ENCODE assay signal across 27 mouse cellular contexts in genomic region chr4:58275261-58275895, GRCm38 (mm10). TPM values are rescaled to one million over a fixed set of nuclear protein-coding genes. Genes with fewer than 3 reads are reported as not detected.
DNase-seq lines count a peak whose midpoint lies in the region; ATAC-seq and TF ChIP-seq lines count a peak whose summit lies in the region.
"Had no signal": no experiment of that assay in that cellular context is flagged by ENCODE, and none has a peak within 500 bp of the region (broad histone marks: within the 10 kb centered on the region; RNA-seq: fewer than 3 reads in every experiment).

No protein-coding gene starts in this region.

- no peaks in the 10 kb centered on the region for H3K4me1 ChIP-seq in forebrain, embryonic 14.5 days (ENCODE audit: control insufficient read depth, insufficient read depth, low read length)
- peaks cover 9% of the 10 kb centered on the region; the same call in 1 of the 2 replicates for H3K4me1 ChIP-seq in forebrain, embryonic 10.5 days
- H3K4me1 ChIP-seq in embryonic fibroblast, embryonic 13.5 days (ENCODE audit: control insufficient read depth, insufficient read depth, low read length) = peaks cover 15% of the 10 kb centered on the region
- H3K4me1 ChIP-seq: forebrain, embryonic 12.5 days; hindbrain, embryonic 13.5 days had no signal

- no peak overlapping the region for H3K9ac ChIP-seq in forebrain, embryonic 14.5 days (ENCODE audit: low read length)
- H3K9ac ChIP-seq: forebrain, embryonic 12.5 days; hindbrain, embryonic 13.5 days; liver, embryonic 14.5 days; lung, embryonic 14.5 days had no signal

- no peak for ATAC-seq in forebrain, embryonic 14.5 days

- H3K79me3 ChIP-seq in C2C12 (ENCODE audit: low read depth) = no peaks in the 10 kb centered on the region

- H3K27me3 ChIP-seq in forebrain, embryonic 14.5 days (replicated peaks; ENCODE audit: control insufficient read depth, insufficient read depth, low read length) = no peaks in the 10 kb centered on the region
- no peaks in the 10 kb centered on the region for H3K27me3 ChIP-seq in forebrain, embryonic 10.5 days (ENCODE audit: poor library complexity, severe bottlenecking)
- no peaks in the 10 kb centered on the region for H3K27me3 ChIP-seq in C2C12 (ENCODE audit: control insufficient read depth, insufficient read depth, insufficient read length)
- H3K27me3 ChIP-seq: forebrain, embryonic 12.5 days; hindbrain, embryonic 13.5 days had no signal

- H3K36me3 ChIP-seq in forebrain, embryonic 14.5 days (ENCODE audit: control insufficient read depth, insufficient read depth, low read length) = no peaks in the 10 kb centered on the region
- no peaks in the 10 kb centered on the region for H3K36me3 ChIP-seq in forebrain, embryonic 10.5 days (replicated peaks)
- H3K36me3 ChIP-seq in C2C12 (ENCODE audit: control insufficient read depth, insufficient read depth) = no peaks in the 10 kb centered on the region
- H3K36me3 ChIP-seq: forebrain, embryonic 12.5 days; hindbrain, embryonic 13.5 days had no signal

- no peak overlapping the region for H3ac ChIP-seq in C2C12 (ENCODE audit: control insufficient read depth, insufficient read length, low read depth)

- no peaks in the 10 kb centered on the region for H3K9me3 ChIP-seq in forebrain, embryonic 14.5 days (replicated peaks; ENCODE audit: control insufficient read depth, low read length)
- H3K9me3 ChIP-seq in forebrain, embryonic 10.5 days = no peaks in the 10 kb centered on the region
- H3K9me3 ChIP-seq: forebrain, embryonic 12.5 days; hindbrain, embryonic 13.5 days had no signal

- DNase-seq in forebrain, embryonic 14.5 days (ENCODE audit: low spot score) = peak; percentile 3
- no peak for DNase-seq in forebrain, embryonic 10.5 days (ENCODE audit: extremely low spot score, low spot score)
- DNase-seq in layer of hippocampus, adult 2 months (ENCODE audit: low spot score in 2 of 2) = no peak
- no peak for DNase-seq in layer of hippocampus, adult 8-10 months (ENCODE audit: low spot score in 2 of 2)
- no peak for DNase-seq in liver
- no peak for DNase-seq in kidney, postnatal 10 days
- DNase-seq: adrenal gland, postnatal 36 days; cerebellum, adult 2 months; gastrocnemius, postnatal 10 days; heart, adult 2 months; heart, postnatal 36 days; kidney, adult 2 months; layer of hippocampus, postnatal 36 days; lung, embryonic 14.5 days; lung, postnatal 4 days; thymus, adult 2 months; thymus, postnatal 4 days had no signal

- H3K4me2 ChIP-seq in forebrain, embryonic 14.5 days (ENCODE audit: low read length) = no peak overlapping the region
- H3K4me2 ChIP-seq: forebrain, embryonic 12.5 days; hindbrain, embryonic 13.5 days; lung, embryonic 14.5 days had no signal

- H3K27ac ChIP-seq in forebrain, embryonic 14.5 days (ENCODE audit: low read depth, low read length) = no peak overlapping the region
- H3K27ac ChIP-seq in forebrain, embryonic 10.5 days = no peak overlapping the region
- peak overlapping the region; percentile 23; the same call in 1 of the 2 replicates for H3K27ac ChIP-seq in layer of hippocampus, adult 2 months
- peak overlapping the region; percentile 89 for H3K27ac ChIP-seq in embryonic fibroblast, embryonic 13.5 days (ENCODE audit: insufficient read depth, low read length)
- H3K27ac ChIP-seq: forebrain, embryonic 12.5 days; heart, adult 2 months; hindbrain, embryonic 13.5 days; kidney, postnatal 0 days; liver, embryonic 14.5 days; stomach, postnatal 0 days had no signal

- H3K79me2 ChIP-seq in C2C12 (ENCODE audit: control insufficient read depth, insufficient read depth) = no peaks in the 10 kb centered on the region

- 49% methylated on average over 8 of the region's 8 CpGs for WGBS in forebrain, embryonic 14.5 days
- 75% methylated on average over 8 of the region's 8 CpGs for WGBS in forebrain, embryonic 10.5 days

- H3K4me3 ChIP-seq in forebrain, embryonic 14.5 days (ENCODE audit: low read depth, low read length) = no peak overlapping the region
- H3K4me3 ChIP-seq in forebrain, embryonic 10.5 days = no peak overlapping the region
- H3K4me3 ChIP-seq in layer of hippocampus, adult 2 months = no peak overlapping the region
- H3K4me3 ChIP-seq in C2C12 (ENCODE audit: insufficient read depth, poor library complexity, severe bottlenecking) = no peak overlapping the region
- H3K4me3 ChIP-seq in embryonic fibroblast, embryonic 13.5 days (ENCODE audit: insufficient read depth, low read length) = no peak overlapping the region
- H3K4me3 ChIP-seq: forebrain, embryonic 12.5 days; heart, adult 2 months; hindbrain, embryonic 13.5 days had no signal

- TF ChIP-seq CTCF in layer of hippocampus, adult 2 months (conservative IDR thresholded peaks at IDR 0.05) = no peak
- no peak for TF ChIP-seq CTCF in C2C12 (IDR thresholded peaks at IDR 0.05; ENCODE audit: control insufficient read depth, insufficient read depth, insufficient read length)
- TF ChIP-seq CTCF in embryonic fibroblast, embryonic 13.5 days (IDR thresholded peaks at IDR 0.05; ENCODE audit: borderline replicate concordance, insufficient read depth, low read length) = no peak

- TF ChIP-seq POLR2A in embryonic fibroblast, embryonic 13.5 days (IDR thresholded peaks at IDR 0.05; ENCODE audit: low read depth, low read length) = no peak

TF ChIP-seq in C2C12, 6 proteins besides CTCF, POLR2A, EP300 and RAD21:
- TF ChIP-seq FOSL1 (IDR thresholded peaks at IDR 0.05; ENCODE audit: insufficient read depth, low read length, poor library complexity, severe bottlenecking) (peak; percentile 29), CEBPB (IDR thresholded peaks at IDR 0.05; ENCODE audit: low read depth) (no peak)
TF ChIP-seq in C2C12: peak in this region for 1.

RNA-seq across cellular contexts. Expression of gene Musk, which starts 10.4 kb away (rescaled TPM):
- not detected in 2 replicates for polyA plus RNA-seq in forebrain, embryonic 14.5 days (2014; fragmentation: Nextera tagmentation; extraction: Ambion mirVana)
- polyA plus RNA-seq in forebrain, embryonic 10.5 days (2016; fragmentation: Nextera tagmentation; extraction: Ambion mirVana) = 0.04 TPM in 1 of 2 replicates, not detected in the other
- total RNA-seq in layer of hippocampus, adult 2 months (2021) = 1 to 10 TPM; 1.4 to 1.5 TPM
- total RNA-seq in layer of hippocampus, adult 8-10 months (2022) = 1 to 10 TPM; 1.9 to 2.2 (median 1.9) TPM
- polyA plus RNA-seq in C2C12 (2012; fragmentation: generic; extraction: Trizol) = 10.1 TPM
- polyA plus RNA-seq in embryonic fibroblast, embryonic 13.5 days (2011; ENCODE audit: insufficient read length, low read depth, missing spikeins) = 0.40 TPM in 1 of 2 replicates, not detected in the other
- total RNA-seq: common myeloid progenitor, adult 5-6 weeks; monocyte, adult 5-6 weeks had no signal
- polyA plus RNA-seq: heart, embryonic 14.5 days; liver, embryonic 14.5 days; lung, embryonic 14.5 days had no signal

Comparison
In these comparisons a context has a peak if more than half of its experiments do, and no peak if none do; other contexts are left out.
1. H3K27ac ChIP-seq: peak in layer of hippocampus, adult 2 months (single experiment) and embryonic fibroblast, embryonic 13.5 days (single experiment); none in forebrain, embryonic 14.5 days (single experiment) and forebrain, embryonic 10.5 days (single experiment).